Mouse (Mus musculus) ES-Bruce4 (cell line): ENCODE measurements at regions not wholly inside any gene's neighbourhood (a gene's known extent, or its start where the extent isn't known, plus 50 kb on each side); places are given as distances from the start of the nearest gene placed in this dataset.

Experiments used
- CTCF ChIP-seq: IDR thresholded peaks from one replicate; pipeline ENCODE4 v1.8.1; 2011; ENCODE audit warnings: low read depth, low read length
- EP300 ChIP-seq: IDR thresholded peaks from 2 replicates; pipeline ENCODE4 v1.6.1; 2011; ENCODE audit warnings: low read depth, low read length; ENCODE audit not compliant: insufficient read depth
- POLR2A ChIP-seq: IDR thresholded peaks from one replicate; pipeline ENCODE4 v1.8.1; 2011; ENCODE audit warnings: low read length; ENCODE audit not compliant: insufficient read depth

GRCm38 (mm10) chr6:68835186-68835585 lies 1299.6 kb upstream of the Tacstd2 start:
- TF ChIP-seq CTCF: no peak
- no peak for TF ChIP-seq POLR2A
- no peak for TF ChIP-seq EP300
